Mouse (Mus musculus) gastrocnemius, adult 2 months (tissue): ENCODE data around the gene Exosc9. TPM values are rescaled to one million over a fixed set of nuclear protein-coding genes. Genes with fewer than 3 reads are reported as not detected.
A peak's percentile ranks its signal among the peaks of the same experiment; 100 is the strongest.

Experiments
- DNase-seq: peaks from one replicate; pipeline ENCODE4 v3.0.0; 2022
- H3K27ac ChIP-seq: fragments of 200-600 bp; 2 replicates; pipeline ENCODE4 v1.8.1; 2022; ENCODE audit warnings: mild to moderate bottlenecking
- H3K4me3 ChIP-seq: fragments of 200-600 bp; 2 replicates; pipeline ENCODE4 v1.8.1; 2022; ENCODE audit warnings: mild to moderate bottlenecking, moderate library complexity
- CTCF ChIP-seq: fragments of 200-600 bp; IDR thresholded peaks from 2 replicates; pipeline ENCODE4 v1.8.1; 2022; ENCODE audit warnings: antibody characterized with exemption, mild to moderate bottlenecking, moderate library complexity
- intact Hi-C: fragments of 180-260 bp; cut with DNase I; formaldehyde crosslinking; loops from one replicate; pipeline ENCODE4 v1.15.1; 2025
- long read RNA-seq, 2 experiments: library from polyadenylated mRNA; stranded (forward); transcript quantifications; one replicate each; pipeline ENCODE4 v2.0.0; 2021
- total RNA-seq, 2 experiments: library from RNA; stranded (reverse); gene quantifications; 2 replicates each; pipeline ENCODE4 v1.2.3; 2021

The Exosc9 gene
- total RNA-seq: 10 to 100 TPM; 16.3 to 16.9 TPM
- long read RNA-seq, experiment 1, transcript Exosc9-201 (12 exons, 1,617 nt): major isoform, 15 of 46 reads
- long read RNA-seq, experiment 1, partial matches to known transcripts: 29 of 46 reads
- long read RNA-seq, experiment 1, other reads (novel, unspliced or antisense): 2 of 46 reads
- long read RNA-seq, experiment 2, transcript Exosc9-201 (12 exons, 1,617 nt): major isoform, 17 of 37 reads
- long read RNA-seq, experiment 2, partial matches to known transcripts: 20 of 37 reads
- long read RNA-seq, experiment 2, other reads (novel, unspliced or antisense): 0 of 37 reads

DNA sequence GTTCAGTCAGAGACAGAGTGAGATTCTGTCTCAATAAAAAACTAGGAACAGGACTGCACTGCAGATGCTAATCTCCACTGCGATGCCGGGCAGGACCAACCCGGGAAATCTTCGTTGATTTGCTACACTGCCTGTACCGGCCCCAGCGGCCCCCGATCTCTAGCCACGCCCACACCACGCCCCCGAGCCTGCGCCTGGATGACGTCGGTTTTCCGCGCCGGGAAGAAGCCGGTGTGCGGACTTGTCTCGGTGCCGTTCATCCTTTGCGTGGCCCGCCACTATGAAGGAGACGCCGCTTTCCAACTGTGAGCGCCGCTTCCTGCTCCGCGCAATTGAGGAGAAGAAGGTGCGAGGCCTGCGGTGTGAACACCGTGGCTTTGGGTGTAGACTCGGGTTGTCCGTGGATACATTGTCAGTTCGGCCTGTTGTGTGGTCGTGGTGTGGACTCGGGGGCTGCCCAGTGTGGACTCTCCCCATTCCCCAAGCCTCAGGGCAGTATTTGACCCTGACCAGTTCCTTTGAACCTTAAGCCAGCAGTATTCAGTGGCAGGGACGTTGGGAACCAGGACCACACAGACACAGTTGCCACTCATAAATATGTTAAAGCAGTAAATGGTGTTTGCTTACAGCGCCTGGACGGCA lies at the start of gene Exosc9:
Exosc9 (plus strand) TSS at position 201 of the 642 bp plus-strand sequence.
- TF ChIP-seq CTCF: no peak
- intact Hi-C loops: loop anchor here (1.0 to 5.0 kb wide), 2 partner anchors 19 to 55 kb away; no protein-coding TSS in a partner anchor
- peak within 1 kb of the TSS; percentile 75 for H3K27ac ChIP-seq
- peak within 1 kb of the TSS; percentile 73 for H3K4me3 ChIP-seq
- peak; percentile 94 for DNase-seq

DNA sequence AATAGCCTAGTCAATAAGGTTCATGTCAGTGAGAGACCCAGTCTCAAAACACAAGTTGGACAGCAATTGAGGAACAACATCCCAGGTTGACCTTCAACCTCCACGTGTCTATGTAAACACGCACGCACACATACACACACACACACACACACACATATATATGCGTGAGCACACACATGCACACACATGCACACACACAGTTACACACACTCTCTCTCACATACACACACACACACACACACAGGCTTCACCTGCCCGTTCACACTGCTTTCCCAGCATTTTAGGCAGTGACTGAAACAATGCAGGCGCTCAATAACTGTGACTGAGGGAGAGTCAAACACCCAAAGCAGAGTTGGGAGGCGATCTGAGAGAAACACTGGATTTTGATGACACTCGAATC lies 47.1 kb upstream of the Exosc9 start:
- Histone ChIP-seq H3K4me3 (no peak overlapping the region), H3K27ac (no peak overlapping the region)
- intact Hi-C loops: no loop called here
- DNase-seq: no peak
- no peak for TF ChIP-seq CTCF

DNA sequence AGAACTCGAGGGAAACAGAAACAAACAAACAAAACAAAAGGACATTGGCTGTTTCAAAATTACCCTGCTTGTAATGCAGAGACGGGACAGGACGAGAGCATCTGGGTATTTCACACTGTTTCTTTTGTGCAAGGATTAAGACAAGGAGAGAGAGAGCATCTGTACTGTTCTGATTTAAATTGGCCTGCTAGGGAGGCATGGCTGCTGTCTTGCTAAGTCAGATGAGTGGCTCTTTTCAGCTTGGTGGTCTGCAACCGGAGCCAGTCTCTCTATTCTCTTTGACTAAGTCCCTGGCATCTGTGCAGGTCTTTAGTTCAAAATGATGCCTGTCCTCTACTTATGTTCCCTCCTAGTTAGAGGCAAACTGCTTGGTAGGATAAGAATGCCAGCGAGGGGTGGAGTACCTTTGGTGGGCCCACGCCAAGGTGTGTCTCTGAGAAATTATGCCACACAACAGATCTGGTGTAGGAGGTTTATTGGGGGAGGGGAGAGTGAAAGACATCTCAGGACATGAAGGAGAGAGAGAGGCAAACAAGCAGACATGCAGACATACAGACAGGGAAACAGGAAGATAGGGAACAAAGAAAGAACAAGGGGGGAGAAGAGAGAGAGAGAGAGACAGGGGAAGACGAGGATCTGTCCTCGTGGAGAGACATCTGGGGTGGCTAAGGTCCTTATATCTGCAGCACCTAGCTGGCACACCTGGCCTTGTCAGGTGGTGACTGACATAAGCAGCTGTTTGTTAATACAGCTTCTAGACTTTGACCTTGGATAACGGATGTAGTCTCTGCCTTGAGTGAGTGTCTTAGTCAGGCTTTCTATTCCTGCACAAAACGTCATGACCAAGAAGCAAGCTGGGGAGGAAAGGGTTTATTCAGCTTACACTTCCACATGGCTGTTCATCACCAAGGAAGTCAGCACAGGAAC lies 46.3 kb upstream of the Exosc9 start:
- TF ChIP-seq CTCF: no peak
- no peak for DNase-seq
- H3K27ac ChIP-seq: no peak overlapping the region
- intact Hi-C loops: no loop called here
- H3K4me3 ChIP-seq: no peak overlapping the region

DNA sequence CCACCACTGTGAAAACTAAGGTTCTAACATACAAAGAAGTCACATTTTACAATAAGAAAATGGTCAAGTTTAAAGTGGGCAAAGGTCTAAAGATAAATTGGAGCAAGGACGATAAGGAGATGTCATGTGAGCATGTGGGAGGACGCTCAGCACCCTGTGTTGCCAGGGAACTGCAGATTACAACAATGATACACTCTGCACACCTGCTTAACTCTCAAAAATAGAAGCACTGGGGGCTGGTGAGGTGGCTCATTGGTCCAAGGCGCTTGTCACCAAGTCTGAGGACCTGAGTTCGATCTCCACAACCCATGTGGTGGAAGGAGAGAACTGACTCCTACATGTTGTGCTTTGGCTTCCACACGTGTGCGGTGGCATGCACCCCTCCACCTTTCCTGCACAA lies 40.9 kb upstream of the Exosc9 start:
- TF ChIP-seq CTCF: no peak
- no peak overlapping the region for H3K4me3 ChIP-seq
- no peak overlapping the region for H3K27ac ChIP-seq
- intact Hi-C loops: no loop called here
- no peak for DNase-seq

DNA sequence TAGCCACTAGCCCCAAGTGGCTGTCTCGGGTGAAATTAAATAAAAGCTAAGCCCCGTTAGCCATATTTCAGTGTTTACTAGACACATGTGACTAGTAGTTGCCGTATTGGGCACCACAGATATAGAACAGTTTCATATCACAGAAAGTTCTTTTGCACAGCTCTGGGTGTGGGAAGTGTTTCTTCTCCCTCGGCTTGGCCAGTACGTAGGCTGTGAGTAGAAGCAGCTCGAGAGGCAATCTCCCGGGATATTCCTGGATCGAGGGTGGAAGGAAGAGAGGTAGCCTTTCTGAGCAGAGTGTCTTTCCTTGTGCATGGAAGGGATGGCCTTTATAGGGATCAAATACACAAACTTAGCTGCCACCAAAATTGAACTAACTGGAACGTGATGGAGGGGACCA lies 36.2 kb upstream of the Exosc9 start:
- intact Hi-C loops: no loop called here
- DNase-seq: no peak
- no peak overlapping the region for H3K4me3 ChIP-seq
- no peak overlapping the region for H3K27ac ChIP-seq
- TF ChIP-seq CTCF: no peak

DNA sequence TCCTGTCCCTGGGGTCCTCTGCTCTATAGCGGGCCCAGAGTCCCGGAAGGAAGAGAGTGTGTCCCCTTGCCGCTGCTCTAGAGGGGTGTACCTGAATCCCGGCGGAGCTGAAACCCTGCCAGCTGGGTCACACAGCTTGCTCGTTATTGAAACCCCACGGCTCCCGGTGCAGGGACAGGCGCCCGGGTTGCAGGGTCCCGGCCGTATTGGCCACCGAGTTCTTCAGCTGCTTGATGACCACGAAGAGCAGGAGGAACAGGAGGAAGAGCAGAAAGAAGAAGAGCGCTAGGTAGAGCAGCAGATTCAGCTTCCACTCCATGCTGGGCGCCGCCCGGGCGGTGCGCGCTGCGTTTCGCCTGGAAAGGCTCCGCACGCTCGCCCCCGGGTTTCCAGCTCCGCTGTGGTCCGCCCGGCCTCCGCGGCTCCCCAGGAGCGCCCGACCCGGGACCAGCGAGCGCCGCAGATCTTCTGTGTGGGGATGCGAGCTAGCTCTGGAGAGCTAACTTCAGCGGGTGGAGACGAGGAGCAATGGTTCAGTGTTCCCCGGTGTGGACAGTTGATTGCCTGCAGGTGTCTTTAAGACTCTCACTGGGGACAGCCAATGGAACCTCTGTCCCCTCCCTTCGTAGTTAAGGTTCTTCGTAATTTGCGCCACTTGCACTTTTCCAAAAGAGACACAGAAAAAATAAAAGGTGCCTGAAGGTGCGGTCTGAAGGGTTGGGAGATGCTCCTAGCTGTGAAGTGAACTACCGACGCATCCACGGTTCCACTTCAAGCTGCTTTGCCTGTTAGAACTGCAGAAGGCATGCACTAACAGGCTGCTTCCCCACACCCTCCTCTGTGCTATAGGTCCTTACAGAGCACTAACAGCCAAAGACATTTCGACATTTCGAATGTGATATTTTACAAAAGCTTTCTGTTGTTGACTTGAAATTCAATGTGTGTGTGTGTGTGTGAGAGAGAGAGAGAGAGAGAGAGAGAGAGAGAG lies 31.0 kb upstream of the Exosc9 start, which contains the start of gene Gm11549:
Gm11549 (minus strand) TSS at position 741 of the 988 bp plus-strand sequence.
- H3K27ac ChIP-seq: no peak within 1 kb of the TSS
- intact Hi-C loops: no loop called here
- TF ChIP-seq CTCF: no peak
- no peak for DNase-seq
- peak within 1 kb of the TSS; percentile 73 for H3K4me3 ChIP-seq

DNA sequence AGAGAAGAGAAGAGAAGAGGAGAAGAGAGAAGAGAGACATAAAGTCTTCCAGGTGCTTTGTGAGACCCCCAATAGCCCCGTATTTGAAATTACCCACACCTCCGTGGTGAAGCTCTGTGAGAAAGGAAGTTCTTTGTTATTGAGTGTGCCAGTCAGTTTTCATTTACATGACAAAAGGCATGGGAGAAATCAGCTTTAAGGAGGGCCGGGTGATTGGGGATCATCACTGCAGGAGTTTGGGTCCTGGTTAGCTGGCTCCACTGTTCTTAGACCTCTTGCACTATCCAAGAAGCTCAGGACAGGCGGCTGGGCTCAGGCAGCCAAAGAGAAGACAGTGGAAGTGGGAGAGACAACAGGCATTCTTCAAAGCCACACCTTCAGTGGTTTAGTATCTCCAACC lies 30.3 kb upstream of the Exosc9 start:
- H3K27ac ChIP-seq: no peak overlapping the region

DNA sequence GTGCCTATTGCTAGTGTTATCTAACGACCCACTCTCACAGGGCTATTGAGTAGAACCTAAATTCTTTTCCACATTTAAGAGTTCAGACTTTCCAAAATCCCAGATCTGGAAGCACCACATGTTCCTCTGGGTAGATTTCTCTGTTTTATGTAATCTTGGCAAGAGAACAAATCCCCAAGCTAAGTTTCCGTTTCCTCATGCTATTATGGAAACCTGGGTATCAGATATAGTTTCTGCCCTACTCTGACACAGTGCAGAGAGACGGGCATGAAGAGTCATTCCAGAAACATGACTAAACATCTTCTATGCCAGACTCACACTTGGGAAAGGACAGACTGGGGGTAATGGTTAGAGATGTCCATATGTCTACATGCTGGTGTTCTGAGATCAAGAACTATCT lies 27.9 kb upstream of the Exosc9 start:
- no peak for DNase-seq
- TF ChIP-seq CTCF: no peak
- intact Hi-C loops: no loop called here

More for the DNA sequence above, 30.3 kb upstream of the Exosc9 start:
- TF ChIP-seq CTCF: no peak
- no peak overlapping the region for H3K4me3 ChIP-seq
- intact Hi-C loops: no loop called here
- DNase-seq: no peak

DNA sequence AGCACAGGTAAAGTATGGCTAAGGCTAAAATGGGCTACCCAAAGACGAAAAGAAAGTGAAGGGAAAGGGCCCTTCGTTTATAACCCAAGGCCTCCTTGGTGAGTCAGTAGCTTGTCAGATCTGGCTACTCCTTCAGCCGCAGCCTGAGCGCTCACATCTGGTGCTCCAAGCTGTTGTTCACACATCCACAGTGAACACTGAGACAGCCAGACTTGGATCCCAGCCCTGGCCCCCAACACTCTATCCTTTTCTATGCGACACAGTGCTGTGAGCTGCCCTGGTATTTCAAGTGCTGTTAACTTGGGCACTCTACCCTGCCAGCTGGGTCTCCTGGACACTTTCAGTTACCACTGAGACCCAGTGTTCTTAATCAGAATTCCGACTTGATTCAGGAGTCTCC lies 22.1 kb upstream of the Exosc9 start:
- H3K4me3 ChIP-seq: no peak overlapping the region
- intact Hi-C loops: no loop called here
- no peak for DNase-seq
- TF ChIP-seq CTCF: no peak
- H3K27ac ChIP-seq: no peak overlapping the region

More for the DNA sequence above, 27.9 kb upstream of the Exosc9 start:
- H3K27ac ChIP-seq: no peak overlapping the region
- no peak overlapping the region for H3K4me3 ChIP-seq

DNA sequence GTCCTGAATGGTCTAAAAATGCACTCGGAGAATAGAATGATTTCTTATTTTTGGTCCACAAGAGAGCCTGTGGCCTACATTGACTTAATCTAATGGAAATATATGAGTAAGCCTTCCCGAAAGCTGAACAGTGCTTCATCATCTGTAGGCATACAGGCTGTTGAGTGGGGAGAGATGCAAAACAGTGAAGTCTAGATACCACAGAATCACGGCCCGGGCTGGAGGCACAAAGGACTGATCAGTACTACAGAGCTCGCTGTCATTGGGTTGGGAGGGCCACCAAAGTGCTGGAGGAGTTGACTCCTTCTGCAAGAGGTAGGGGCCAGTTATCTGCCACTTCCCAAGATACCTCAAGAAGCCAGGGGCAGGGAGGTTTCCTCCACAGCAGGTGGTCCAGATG lies 21.6 kb upstream of the Exosc9 start:
- TF ChIP-seq CTCF: no peak
- Histone ChIP-seq H3K4me3 (no peak overlapping the region), H3K27ac (no peak overlapping the region)
- DNase-seq: no peak
- intact Hi-C loops: no loop called here

DNA sequence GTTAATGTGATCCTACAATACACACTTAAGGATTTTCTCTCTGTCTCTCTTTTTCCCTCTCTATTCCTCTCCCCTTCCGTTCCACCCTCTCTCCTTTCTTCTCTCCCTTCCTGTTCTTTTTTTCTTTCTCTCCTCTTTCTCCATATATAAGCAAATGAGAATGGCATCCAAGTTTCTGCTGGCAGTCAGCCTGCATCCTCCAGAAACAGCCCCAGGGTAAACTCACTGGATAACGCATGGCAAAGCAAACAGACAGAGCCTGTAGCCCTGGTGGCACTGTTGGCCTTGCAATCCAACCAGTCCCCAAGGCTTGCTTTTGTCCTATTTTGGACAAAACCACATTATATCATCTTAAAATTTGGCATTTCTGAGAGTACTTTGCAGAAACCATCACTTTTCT lies 21.2 kb upstream of the Exosc9 start:
- H3K4me3 ChIP-seq: no peak overlapping the region
- intact Hi-C loops: no loop called here
- no peak for TF ChIP-seq CTCF
- no peak overlapping the region for H3K27ac ChIP-seq
- no peak for DNase-seq
